ENCODE assay signal across 23 mouse cellular contexts in genomic region chr5:66552246-66552645, GRCm38 (mm10).
DNase-seq lines count a peak whose midpoint lies in the region; ATAC-seq lines count a peak whose summit lies in the region.
"Had no signal": no experiment of that assay in that cellular context is flagged by ENCODE, and none has a peak within 500 bp of the region (broad histone marks: within the 10 kb centered on the region; RNA-seq: fewer than 3 reads in every experiment).

No protein-coding gene starts in this region.

- WGBS in hindbrain, embryonic 16.5 days = 72% methylated on average over 9 of the region's 9 CpGs
- 77% methylated on average over 9 of the region's 9 CpGs for WGBS in hindbrain, embryonic 11.5 days

- H3K27ac ChIP-seq in hindbrain, embryonic 16.5 days (ENCODE audit: low read depth, low read length) = no peak overlapping the region
- no peak overlapping the region for H3K27ac ChIP-seq in hindbrain, embryonic 11.5 days (ENCODE audit: low read depth, low read length)
- H3K27ac ChIP-seq: embryonic facial prominence, embryonic 12.5 days; embryonic facial prominence, embryonic 15.5 days; forebrain, embryonic 12.5 days; heart, adult 2 months; heart, embryonic 10.5 days; heart, embryonic 13.5 days; hindbrain, embryonic 14.5 days had no signal

- H3K9me3 ChIP-seq in hindbrain, embryonic 16.5 days (ENCODE audit: control insufficient read depth, low read length) = no peaks in the 10 kb centered on the region
- H3K9me3 ChIP-seq in hindbrain, embryonic 11.5 days (ENCODE audit: control insufficient read depth, low read length) = no peaks in the 10 kb centered on the region
- H3K9me3 ChIP-seq in megakaryocyte, embryonic 14.5 days = peaks cover 44% of the 10 kb centered on the region
- H3K9me3 ChIP-seq: embryonic facial prominence, embryonic 15.5 days; heart, embryonic 10.5 days had no signal

- H3K9ac ChIP-seq in hindbrain, embryonic 16.5 days (ENCODE audit: low read depth, low read length) = no peak overlapping the region
- no peak overlapping the region for H3K9ac ChIP-seq in hindbrain, embryonic 11.5 days (ENCODE audit: low read depth, low read length)
- H3K9ac ChIP-seq: embryonic facial prominence, embryonic 12.5 days; embryonic facial prominence, embryonic 15.5 days; forebrain, embryonic 12.5 days; heart, embryonic 13.5 days; hindbrain, embryonic 14.5 days had no signal

- peak; percentile 33 to 38 for DNase-seq in cerebellum, postnatal 14 days
- no peak for DNase-seq in cerebellum, adult 11 months
- no peak for DNase-seq in hindbrain, embryonic 11.5 days (ENCODE audit: low spot score)
- DNase-seq: adrenal gland, adult 2 months; adrenal gland, postnatal 14 days; cerebellum, adult 8-10 months; gastrocnemius, postnatal 10 days; gastrocnemius, postnatal 36 days; heart, adult 2 months; heart, postnatal 14 days; heart, postnatal 4 days had no signal

- H3K36me3 ChIP-seq in hindbrain, embryonic 16.5 days (ENCODE audit: control insufficient read depth, insufficient read depth, low read length) = no peaks in the 10 kb centered on the region
- H3K36me3 ChIP-seq in hindbrain, embryonic 11.5 days (ENCODE audit: control insufficient read depth, insufficient read depth, low read length) = no peaks in the 10 kb centered on the region
- H3K36me3 ChIP-seq in megakaryocyte, embryonic 14.5 days (replicated peaks; ENCODE audit: low read length) = no peaks in the 10 kb centered on the region
- H3K36me3 ChIP-seq: embryonic facial prominence, embryonic 12.5 days; embryonic facial prominence, embryonic 15.5 days; forebrain, embryonic 12.5 days had no signal

- no peak overlapping the region for H3K4me3 ChIP-seq in hindbrain, embryonic 16.5 days (ENCODE audit: low read length)
- H3K4me3 ChIP-seq in hindbrain, embryonic 11.5 days (ENCODE audit: low read depth, low read length) = no peak overlapping the region
- peak overlapping the region; percentile 18 for H3K4me3 ChIP-seq in megakaryocyte, embryonic 14.5 days (replicated peaks)
- H3K4me3 ChIP-seq: embryonic facial prominence, embryonic 12.5 days; embryonic facial prominence, embryonic 15.5 days; forebrain, embryonic 12.5 days; heart, adult 2 months; heart, embryonic 10.5 days; heart, embryonic 13.5 days had no signal

- no peaks in the 10 kb centered on the region; the same call in 1 of the 2 replicates for H3K4me1 ChIP-seq in hindbrain, embryonic 16.5 days (ENCODE audit: control insufficient read depth, insufficient read depth, low read depth, low read length)
- no peaks in the 10 kb centered on the region for H3K4me1 ChIP-seq in hindbrain, embryonic 11.5 days (replicated peaks; ENCODE audit: control insufficient read depth, insufficient read depth, low read length)
- H3K4me1 ChIP-seq in megakaryocyte, embryonic 14.5 days = no peaks in the 10 kb centered on the region

- peak; percentile 37; the same call in 1 of the 2 replicates for ATAC-seq in hindbrain, embryonic 16.5 days
- ATAC-seq in hindbrain, embryonic 11.5 days (ENCODE audit: low FRiP score) = no peak
- no peak for ATAC-seq in megakaryocyte, adult 5-6 weeks (ENCODE audit: poor library complexity, severe bottlenecking)
- ATAC-seq: CD4-positive, CD25-positive, alpha-beta regulatory T cell, adult 4 months; forebrain, embryonic 16.5 days; intestine, postnatal 0 days had no signal

- no peak overlapping the region for H3K4me2 ChIP-seq in hindbrain, embryonic 16.5 days (ENCODE audit: low read length)
- no peak overlapping the region for H3K4me2 ChIP-seq in hindbrain, embryonic 11.5 days (replicated peaks; ENCODE audit: low read depth, low read length)
- H3K4me2 ChIP-seq: embryonic facial prominence, embryonic 12.5 days; embryonic facial prominence, embryonic 15.5 days; forebrain, embryonic 12.5 days; heart, embryonic 13.5 days; hindbrain, embryonic 14.5 days had no signal

- no peaks in the 10 kb centered on the region for H3K27me3 ChIP-seq in hindbrain, embryonic 16.5 days (replicated peaks; ENCODE audit: control insufficient read depth, insufficient read depth, low read length)
- H3K27me3 ChIP-seq in hindbrain, embryonic 11.5 days (ENCODE audit: control insufficient read depth, insufficient read depth, low read length) = no peaks in the 10 kb centered on the region
- no peaks in the 10 kb centered on the region for H3K27me3 ChIP-seq in megakaryocyte, embryonic 14.5 days (replicated peaks)
- H3K27me3 ChIP-seq: embryonic facial prominence, embryonic 12.5 days; embryonic facial prominence, embryonic 15.5 days; forebrain, embryonic 12.5 days; heart, embryonic 13.5 days had no signal

Comparison
In these comparisons a context has a peak if more than half of its experiments do, and no peak if none do; other contexts are left out.
1. DNase-seq: peak in cerebellum, postnatal 14 days (2 of 2); none in cerebellum, adult 11 months (single experiment) and hindbrain, embryonic 11.5 days (single experiment).